Mouse (Mus musculus) mature B cell (primary cell): ENCODE results near the gene Paxip1.

Experiments
- in situ Hi-C: fragments of 300-500 bp; cut with MboI; formaldehyde crosslinking; loops from 2 replicates; pipeline ENCODE4 v1.14.3; 2019

Paxip1 gene

DNA sequence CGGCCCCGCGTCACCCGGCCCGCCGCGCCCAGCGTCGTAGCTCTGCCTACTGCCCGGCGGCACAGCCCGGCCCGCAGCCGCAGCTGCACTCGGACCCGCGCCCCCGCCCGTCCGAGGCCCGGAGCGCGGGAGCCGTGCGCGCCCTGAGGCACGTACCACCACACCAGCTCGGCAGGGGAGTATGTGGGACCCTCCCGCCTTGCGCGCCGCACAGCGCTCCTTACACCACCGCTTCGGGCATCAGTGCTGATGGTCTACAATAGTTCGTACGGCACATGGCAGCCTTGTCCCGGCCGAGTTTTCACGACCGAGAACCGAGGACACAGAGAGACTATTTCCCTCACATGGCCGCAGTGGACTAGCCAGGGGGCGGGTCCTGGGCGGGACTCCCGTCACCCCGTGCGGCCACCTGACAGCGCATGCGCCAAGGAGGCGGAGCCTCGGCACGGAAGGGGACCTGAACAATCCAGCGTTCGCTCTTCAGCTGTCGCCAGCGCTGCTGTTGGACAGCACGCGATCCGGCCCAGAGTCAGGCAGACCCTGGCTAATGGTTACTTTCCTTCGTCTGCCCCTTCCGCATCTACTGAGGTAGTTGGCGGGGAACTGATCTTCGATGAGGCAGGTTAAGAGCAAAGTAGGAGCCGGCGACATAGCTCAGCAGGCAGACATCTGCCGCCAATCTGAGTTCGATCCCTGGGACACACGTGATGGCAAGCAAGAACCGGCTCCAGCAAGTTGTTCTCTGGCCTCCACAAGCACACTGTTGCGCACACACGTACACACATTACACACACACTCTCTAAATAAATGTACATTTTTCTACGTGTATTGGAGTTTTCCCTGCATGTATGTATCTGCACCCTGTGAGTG is at the start of gene Paxip1:
Gene Paxip1 (minus strand): TSS at position 389 of the 870 bp plus-strand sequence.
- in situ Hi-C loops: loop anchor here (10.0 to 25.0 kb wide), 2 partner anchors 273 to 1771 kb away; partner anchors contain the start of gene Ube3c

DNA sequence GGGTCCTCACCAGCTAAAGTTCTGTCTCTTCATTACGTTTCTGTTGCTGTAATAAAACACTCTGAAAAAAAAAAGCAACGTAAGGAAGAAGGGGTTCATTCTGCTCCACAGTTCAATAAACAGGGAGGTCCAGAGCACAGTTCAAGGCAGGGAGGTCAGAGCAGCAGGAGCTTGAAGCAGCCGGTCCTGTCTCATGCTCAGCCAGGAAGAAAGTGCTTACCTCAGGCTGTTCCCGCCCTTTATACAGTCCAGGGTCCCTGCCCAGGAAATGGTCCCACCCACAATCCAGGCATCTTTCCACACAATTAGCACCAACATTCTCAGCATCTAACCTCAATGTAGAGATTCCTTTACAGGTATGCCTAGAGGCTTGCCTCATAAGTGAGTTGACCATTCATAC is 46.6 kb upstream of the Paxip1 start:
- in situ Hi-C loops: no loop called here

DNA sequence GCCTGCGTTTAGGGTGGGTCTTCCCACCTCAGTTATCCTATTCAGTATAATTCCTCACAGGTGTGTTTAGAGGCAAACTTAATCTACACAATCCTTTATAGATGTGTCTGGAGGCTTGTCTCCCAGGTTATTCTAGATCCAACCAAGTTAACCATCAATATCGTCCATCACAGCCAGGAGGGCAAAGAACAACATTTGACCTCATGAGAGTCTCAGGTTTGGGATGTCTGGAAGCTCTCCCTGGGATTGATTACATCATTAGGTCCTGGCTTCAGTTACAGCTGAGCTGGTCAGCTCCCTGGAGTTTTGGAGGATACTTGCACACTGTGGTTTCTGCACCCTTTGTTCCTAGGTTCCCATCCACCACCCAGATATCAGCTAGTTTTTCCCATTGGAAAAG is 43.6 kb upstream of the Paxip1 start:
- in situ Hi-C loops: no loop called here

DNA sequence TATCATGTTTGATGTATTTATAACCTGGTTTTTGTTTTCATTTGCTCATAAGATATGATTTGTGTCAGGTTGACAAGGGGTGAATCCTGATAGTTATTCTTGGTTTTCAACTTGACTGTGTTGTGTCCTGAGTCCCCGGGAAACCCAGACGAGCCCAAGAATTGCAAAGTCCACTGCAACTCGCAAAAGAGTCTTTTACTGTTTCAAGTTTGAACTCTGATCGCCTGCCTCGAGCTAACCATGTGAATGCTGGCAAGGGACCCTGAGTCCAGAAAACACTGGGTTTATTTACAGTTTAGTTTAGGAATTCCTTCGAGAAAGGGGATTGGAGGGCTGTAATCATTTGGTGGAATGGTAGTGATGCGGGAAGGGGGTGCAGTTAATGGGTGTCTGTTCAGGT is 36.5 kb upstream of the Paxip1 start:
- in situ Hi-C loops: no loop called here

GRCm38 (mm10) chr5:27821161-27821560 is 29.7 kb upstream of the Paxip1 start:
- in situ Hi-C loops: no loop called here

DNA sequence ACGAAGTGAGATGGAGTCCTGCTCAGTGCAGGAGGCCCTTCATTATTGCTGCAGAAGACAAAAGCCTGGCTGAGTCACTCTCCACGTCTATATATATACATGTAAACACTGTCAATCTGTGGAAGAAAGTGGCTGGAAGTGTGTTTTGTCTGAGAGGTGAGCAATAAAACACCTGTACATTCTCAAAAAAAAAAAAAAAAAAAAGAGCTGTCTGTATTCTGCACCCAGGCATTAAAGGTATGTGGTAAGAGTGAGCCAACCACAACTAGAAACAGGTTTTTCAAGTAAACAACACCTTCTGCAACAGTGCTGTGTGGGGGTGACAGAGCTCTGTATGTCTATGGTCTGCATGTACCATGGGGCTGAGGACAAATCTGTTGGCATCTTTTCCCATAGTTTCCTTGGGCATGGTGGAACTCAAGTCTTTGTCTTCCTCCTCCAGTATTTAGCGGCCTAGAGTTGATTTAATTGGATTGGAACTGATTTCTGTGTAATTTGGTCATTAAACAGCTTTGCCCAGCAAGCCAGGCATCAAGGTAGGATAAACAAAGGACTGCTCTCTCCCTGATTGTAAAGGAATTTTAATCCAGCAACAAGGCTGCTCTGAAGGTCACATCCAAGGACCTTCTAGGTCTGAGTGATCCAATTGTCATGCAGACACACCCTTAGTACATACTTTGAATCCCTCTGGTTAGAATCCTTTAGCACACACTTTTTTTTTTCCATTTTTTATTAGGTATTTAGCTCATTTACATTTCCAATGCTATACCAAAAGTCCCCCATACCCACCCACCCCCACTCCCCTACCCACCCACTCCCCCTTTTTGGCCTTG is 27.6 kb upstream of the Paxip1 start:
- in situ Hi-C loops: no loop called here

DNA sequence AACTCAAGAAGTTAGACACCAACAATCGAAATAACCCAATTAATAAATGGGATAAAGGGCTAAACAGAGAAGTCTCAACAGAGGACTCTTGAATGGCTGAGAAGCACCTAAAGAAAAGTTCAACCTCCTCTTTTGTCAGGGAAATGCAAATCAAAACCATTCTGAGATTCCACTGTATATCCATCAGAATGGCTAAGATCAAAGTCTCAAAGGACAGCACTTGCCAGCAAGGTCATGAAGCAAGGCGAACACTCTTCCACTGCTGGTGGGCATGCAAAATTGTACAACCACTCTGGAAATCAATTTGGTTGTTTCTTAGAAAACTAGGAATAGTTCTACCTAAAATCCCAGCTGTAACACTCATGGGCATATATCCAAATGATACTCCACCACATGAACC is 22.8 kb upstream of the Paxip1 start:
- in situ Hi-C loops: no loop called here

GRCm38 (mm10) chr5:27793923-27794322 is 2.4 kb upstream of the Paxip1 start:
- in situ Hi-C loops: loop anchor here (10.0 to 25.0 kb wide), 2 partner anchors 271 to 1768 kb away; partner anchors contain the start of gene Ube3c

- in situ Hi-C loops: loop anchor here (10.0 to 25.0 kb wide), 2 partner anchors 272 to 1770 kb away; partner anchors contain the start of gene Ube3c
Observed at GRCm38 (mm10) chr5:27792531-27793205, 1.2 kb upstream of the Paxip1 start.

GRCm38 (mm10) chr5:27792173-27792470 is 631 bp upstream of the Paxip1 start:
- in situ Hi-C loops: loop anchor here (10.0 to 25.0 kb wide), 2 partner anchors 273 to 1770 kb away; partner anchors contain the start of gene Ube3c

DNA sequence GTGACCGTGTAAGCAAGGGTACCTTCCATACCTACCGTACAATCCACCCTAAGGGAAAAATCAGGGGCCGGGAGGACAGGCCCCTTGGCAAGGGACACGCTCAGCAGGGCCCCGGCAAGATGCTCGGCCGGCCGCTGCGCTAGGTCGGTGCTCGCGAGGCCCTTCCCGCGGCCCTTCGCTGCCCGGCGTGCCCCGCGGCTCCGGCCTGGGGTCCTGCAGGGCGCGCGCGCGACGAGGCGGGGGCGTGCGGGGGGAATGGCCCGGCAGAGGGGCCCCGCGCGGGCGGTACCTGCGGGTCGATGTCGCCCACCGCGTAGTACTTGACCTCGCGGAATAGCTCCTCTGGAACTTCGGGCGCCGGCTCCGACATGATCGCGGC is 592 bp downstream of the Paxip1 start:
- in situ Hi-C loops: loop anchor here (10.0 to 25.0 kb wide), 2 partner anchors 274 to 1771 kb away; partner anchors contain the start of gene Ube3c

DNA sequence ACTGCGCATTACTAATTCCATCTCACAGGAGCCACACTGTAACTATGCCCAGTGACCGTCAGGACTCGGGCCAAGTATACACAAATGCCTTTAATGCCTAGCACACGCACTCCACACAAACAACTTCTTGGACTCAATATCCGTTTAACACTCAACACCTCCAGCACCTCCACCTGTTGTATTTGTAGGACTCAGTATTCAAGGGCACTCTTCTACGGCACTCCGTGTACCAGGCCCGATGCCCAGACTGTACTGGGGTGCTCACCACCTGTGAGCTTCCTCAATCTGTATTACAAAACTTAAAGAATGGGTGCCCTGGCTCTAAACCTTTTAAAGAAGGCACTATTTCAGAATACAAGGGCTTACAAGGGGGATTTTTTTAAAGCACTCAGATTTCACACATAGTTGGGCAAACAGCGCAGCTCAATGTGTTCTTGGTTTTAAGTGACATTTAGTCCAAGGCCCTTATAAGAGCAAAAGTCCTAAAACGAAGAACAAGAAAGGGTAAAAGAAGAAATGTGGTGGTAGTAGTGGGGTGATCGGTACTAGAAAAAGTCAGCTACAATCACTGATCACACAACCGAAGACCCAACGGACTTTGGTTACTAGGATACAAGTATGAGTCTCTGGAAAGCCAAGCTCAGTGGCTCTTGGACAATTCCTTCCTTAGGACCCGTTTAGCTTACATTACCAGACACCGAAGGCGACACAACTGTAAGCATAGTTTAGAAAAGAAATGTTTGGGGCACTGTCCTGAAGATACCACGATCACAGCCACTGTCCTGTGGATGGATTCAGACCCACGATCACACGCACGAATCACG is 1.2 kb downstream of the Paxip1 start:
- in situ Hi-C loops: loop anchor here (10.0 to 25.0 kb wide), 2 partner anchors 275 to 1772 kb away; partner anchors contain the start of gene Ube3c

GRCm38 (mm10) chr5:27789586-27789985 is 1.9 kb downstream of the Paxip1 start:
- in situ Hi-C loops: loop anchor here (25.0 kb wide), 1 partner anchor 1773 kb away; the partner anchor contains the start of gene Ube3c

- in situ Hi-C loops: loop anchor here (25.0 kb wide), 1 partner anchor 1779 kb away; the partner anchor contains the start of gene Ube3c
Observed at GRCm38 (mm10) chr5:27783381-27783780, 8.1 kb downstream of the Paxip1 start.

DNA sequence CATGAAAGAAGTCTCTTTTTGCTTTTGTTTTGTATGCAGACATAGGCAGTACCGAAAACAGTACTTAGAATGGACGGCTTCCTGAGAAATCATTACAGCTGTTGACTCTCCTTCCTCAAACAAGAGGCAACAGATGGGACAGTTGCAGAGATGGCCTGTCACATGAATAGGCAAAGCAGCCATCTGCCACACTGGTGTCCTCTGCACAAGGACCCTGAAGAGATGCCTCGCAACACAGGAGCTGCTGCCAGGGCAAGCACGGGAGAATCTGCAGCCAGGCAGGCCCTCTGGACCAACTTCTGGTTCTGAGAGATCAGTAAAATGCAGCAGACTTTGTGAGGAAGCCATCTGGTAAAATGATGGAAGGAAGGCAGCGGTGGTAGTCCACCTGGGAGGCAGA is 23.5 kb downstream of the Paxip1 start:
- in situ Hi-C loops: no loop called here

GRCm38 (mm10) chr5:27765780-27766179 is 25.7 kb downstream of the Paxip1 start:
- in situ Hi-C loops: no loop called here

DNA sequence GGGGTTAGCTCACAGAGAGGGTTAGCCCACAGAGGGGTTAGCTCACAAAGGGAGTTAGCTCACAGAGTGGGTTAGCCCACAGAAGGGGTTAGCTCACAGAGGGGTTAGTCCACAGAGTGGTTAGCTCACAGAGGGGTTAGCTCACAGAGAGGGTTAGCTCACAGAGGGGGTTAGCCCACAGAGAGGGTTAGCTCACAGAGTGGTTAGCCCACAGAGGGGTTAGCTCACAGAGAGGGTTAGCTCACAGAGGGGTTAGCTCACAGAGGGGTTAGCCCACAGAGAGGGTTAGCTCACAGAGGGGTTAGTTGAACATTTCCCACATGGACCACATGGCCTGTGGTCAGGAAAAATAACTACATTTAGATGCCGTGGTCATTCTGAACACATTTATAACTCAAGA is 46.5 kb downstream of the Paxip1 start:
- in situ Hi-C loops: no loop called here

DNA sequence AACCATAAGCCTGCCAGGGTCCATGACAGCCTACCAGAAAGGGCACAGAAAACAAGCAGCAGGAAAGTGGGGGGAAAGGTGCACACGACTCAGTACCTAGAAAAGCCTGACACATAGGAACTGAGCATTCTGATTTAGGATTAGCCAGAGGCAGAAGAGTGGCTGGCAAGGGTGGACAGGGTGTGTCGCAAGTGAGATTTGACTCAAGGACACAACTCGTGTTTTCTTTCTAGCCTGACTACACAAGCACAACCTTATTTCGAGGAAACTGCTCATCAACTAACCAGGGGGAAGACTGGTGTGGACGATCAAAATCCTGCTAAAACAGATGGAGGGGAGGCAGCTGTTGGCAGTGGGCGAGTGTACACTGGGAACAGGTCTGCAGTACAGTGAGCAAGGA is 52.3 kb downstream of the Paxip1 start:
- in situ Hi-C loops: no loop called here

GRCm38 (mm10) chr5:27737168-27737567 is 54.3 kb downstream of the Paxip1 start:
- in situ Hi-C loops: no loop called here

DNA sequence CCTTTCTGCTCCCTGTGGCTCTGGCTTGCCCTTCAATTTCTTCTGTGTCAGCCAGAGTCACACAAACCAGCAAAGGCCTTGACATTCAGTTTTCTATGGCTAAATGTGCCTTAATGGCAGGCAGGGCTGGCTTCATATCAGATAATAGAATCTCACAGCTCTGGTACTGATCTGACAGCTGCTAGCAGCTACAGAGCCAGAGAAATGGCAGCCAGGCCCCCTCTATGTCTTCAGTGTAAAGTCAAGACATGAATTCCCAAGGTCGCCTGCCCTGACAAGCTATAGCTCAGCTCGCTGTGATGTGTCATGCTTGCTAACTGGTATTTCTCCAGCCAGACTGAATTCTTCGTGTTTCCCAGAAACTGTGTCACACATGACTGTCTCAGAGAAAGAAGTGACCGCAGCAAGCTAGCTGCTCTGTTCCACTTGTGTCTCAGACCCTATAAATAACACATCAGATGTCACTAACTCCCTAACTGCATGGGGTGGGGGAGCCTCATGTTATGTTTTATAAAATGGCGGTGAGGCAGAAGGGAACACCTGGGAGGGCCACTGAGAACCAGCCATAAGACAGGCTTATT is 59.1 kb downstream of the Paxip1 start:
- in situ Hi-C loops: no loop called here

DNA sequence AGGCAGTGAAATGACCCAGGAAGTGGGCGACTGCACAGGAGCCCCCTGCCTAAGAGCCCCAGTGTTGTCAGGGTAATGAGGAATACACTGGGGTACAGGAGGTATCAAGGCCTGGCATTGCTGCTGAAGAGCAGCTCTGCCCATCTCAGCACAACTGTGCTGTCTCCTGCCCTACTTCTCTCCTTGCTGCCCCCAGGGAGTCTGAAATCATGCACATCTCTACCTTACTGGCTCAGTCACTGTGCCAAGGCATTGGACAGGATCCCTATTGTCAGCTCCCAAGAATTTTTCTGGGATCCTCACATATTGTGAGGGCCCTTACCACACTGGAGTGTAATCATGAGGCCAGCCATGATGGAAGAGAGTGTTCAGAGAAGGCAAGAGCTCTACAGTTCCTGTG is 60.1 kb downstream of the Paxip1 start:
- in situ Hi-C loops: no loop called here
